Mouse (Mus musculus): ENCODE results near the gene Hoxd4. TPM values are rescaled to one million over a fixed set of nuclear protein-coding genes. Genes with fewer than 3 reads are reported as not detected.

Hoxd4 gene
- polyA plus RNA-seq, 1 experiment, result not detected

- no peak overlapping the region for H3K4me3 ChIP-seq
- H3K4me2 ChIP-seq (ENCODE audit: low read depth), result no peak overlapping the region
- no peak overlapping the region for H3ac ChIP-seq (ENCODE audit: control insufficient read depth, insufficient read length)
- no peaks in the 10 kb centered on the region for H3K36me3 ChIP-seq (ENCODE audit: control insufficient read depth, insufficient read depth)
- peaks cover 71% of the 10 kb centered on the region for H3K27me3 ChIP-seq (ENCODE audit: control insufficient read depth, insufficient read depth, insufficient read length)
- no peak for TF ChIP-seq POLR2A (IDR thresholded peaks at IDR 0.05; ENCODE audit: insufficient read length, low read depth)
- no peak for TF ChIP-seq TCF3 (IDR thresholded peaks at IDR 0.05; ENCODE audit: insufficient read length, low read depth)
- no peak for TF ChIP-seq MAX (IDR thresholded peaks at IDR 0.05; ENCODE audit: low read depth)
- no peaks in the 10 kb centered on the region for H3K79me2 ChIP-seq (ENCODE audit: control insufficient read depth, insufficient read depth)
Measured at GRCm38 (mm10) chr2:74737578-74738070, 25.9 kb downstream of the Hoxd4 start.

GRCm38 (mm10) chr2:74738623-74739475, 27.1 kb downstream of the Hoxd4 start:
- Histone ChIP-seq H3ac (ENCODE audit: control insufficient read depth, insufficient read length) (no peak overlapping the region), H3K27me3 (ENCODE audit: control insufficient read depth, insufficient read depth, insufficient read length) (peaks cover 61% of the 10 kb centered on the region), H3K36me3 (ENCODE audit: control insufficient read depth, insufficient read depth) (no peaks in the 10 kb centered on the region), H3K79me2 (ENCODE audit: control insufficient read depth, insufficient read depth) (no peaks in the 10 kb centered on the region), H3K4me2 (ENCODE audit: low read depth) (no peak overlapping the region), H3K4me3 (no peak overlapping the region)
- TF ChIP-seq POLR2AphosphoS2 (IDR thresholded peaks at IDR 0.05; ENCODE audit: insufficient read length, low read depth) (no peak), POLR2A (IDR thresholded peaks at IDR 0.05; ENCODE audit: insufficient read length, low read depth) (no peak), MYOG (IDR thresholded peaks at IDR 0.05; ENCODE audit: control insufficient read depth in 1 of 3, insufficient read depth in 1 of 3, insufficient read length in 2 of 3, low read depth in 2 of 3) (no peak), SRF (IDR thresholded peaks at IDR 0.05; ENCODE audit: control insufficient read depth, insufficient read length, low read depth) (no peak), TCF12 (IDR thresholded peaks at IDR 0.05; ENCODE audit: insufficient read depth, poor library complexity, severe bottlenecking) (no peak), TCF3 (IDR thresholded peaks at IDR 0.05; ENCODE audit: insufficient read length, low read depth) (no peak), E2F4 (IDR thresholded peaks at IDR 0.05; ENCODE audit: insufficient read depth) (no peak), USF1 (IDR thresholded peaks at IDR 0.05; ENCODE audit: low read depth) (no peak), REST (IDR thresholded peaks at IDR 0.05; ENCODE audit: insufficient read depth, insufficient read length) (no peak), CEBPB (IDR thresholded peaks at IDR 0.05; ENCODE audit: insufficient read depth, poor library complexity, severe bottlenecking) (no peak), MAX (IDR thresholded peaks at IDR 0.05; ENCODE audit: low read depth) (no peak), MYOD1 (IDR thresholded peaks at IDR 0.05; ENCODE audit: control insufficient read depth in 1 of 3, insufficient read length in 2 of 3, low read depth in 2 of 3) (no peak)

GRCm38 (mm10) chr2:74739476-74739800, 27.7 kb downstream of the Hoxd4 start:
- Histone ChIP-seq H3K4me2 (ENCODE audit: low read depth) (no peak overlapping the region), H3ac (ENCODE audit: control insufficient read depth, insufficient read length) (no peak overlapping the region), H3K79me2 (ENCODE audit: control insufficient read depth, insufficient read depth) (no peaks in the 10 kb centered on the region), H3K4me3 (no peak overlapping the region), H3K36me3 (ENCODE audit: control insufficient read depth, insufficient read depth) (no peaks in the 10 kb centered on the region), H3K27me3 (ENCODE audit: control insufficient read depth, insufficient read depth, insufficient read length) (peaks cover 55% of the 10 kb centered on the region)
- TF ChIP-seq MYOG (IDR thresholded peaks at IDR 0.05; ENCODE audit: control insufficient read depth in 1 of 3, insufficient read depth in 1 of 3, insufficient read length in 2 of 3, low read depth in 2 of 3), result no peak
- TF ChIP-seq USF1 (IDR thresholded peaks at IDR 0.05; ENCODE audit: low read depth), result no peak
- TF ChIP-seq SRF (IDR thresholded peaks at IDR 0.05; ENCODE audit: control insufficient read depth, insufficient read length, low read depth), result no peak
- no peak for TF ChIP-seq TCF3 (IDR thresholded peaks at IDR 0.05; ENCODE audit: insufficient read length, low read depth)
- TF ChIP-seq REST (IDR thresholded peaks at IDR 0.05; ENCODE audit: insufficient read depth, insufficient read length), result no peak
- TF ChIP-seq TCF12 (IDR thresholded peaks at IDR 0.05; ENCODE audit: insufficient read depth, poor library complexity, severe bottlenecking), result no peak

- no peaks in the 10 kb centered on the region for H3K36me3 ChIP-seq (ENCODE audit: control insufficient read depth, insufficient read depth)
- no peak overlapping the region for H3ac ChIP-seq (ENCODE audit: control insufficient read depth, insufficient read length)
- TF ChIP-seq TCF3 (IDR thresholded peaks at IDR 0.05; ENCODE audit: insufficient read length, low read depth), result no peak
- TF ChIP-seq REST (IDR thresholded peaks at IDR 0.05; ENCODE audit: insufficient read depth, insufficient read length), result no peak
- TF ChIP-seq SRF (IDR thresholded peaks at IDR 0.05; ENCODE audit: control insufficient read depth, insufficient read length, low read depth), result no peak
- TF ChIP-seq E2F4 (IDR thresholded peaks at IDR 0.05; ENCODE audit: insufficient read depth), result no peak
- TF ChIP-seq POLR2AphosphoS2 (IDR thresholded peaks at IDR 0.05; ENCODE audit: insufficient read length, low read depth), result no peak
- no peak for TF ChIP-seq MYOD1 (IDR thresholded peaks at IDR 0.05; ENCODE audit: control insufficient read depth in 1 of 3, insufficient read length in 2 of 3, low read depth in 2 of 3)
- TF ChIP-seq USF1 (IDR thresholded peaks at IDR 0.05; ENCODE audit: low read depth), result no peak
- TF ChIP-seq TCF12 (IDR thresholded peaks at IDR 0.05; ENCODE audit: insufficient read depth, poor library complexity, severe bottlenecking), result no peak
- TF ChIP-seq POLR2A (IDR thresholded peaks at IDR 0.05; ENCODE audit: insufficient read length, low read depth), result no peak
- TF ChIP-seq MAX (IDR thresholded peaks at IDR 0.05; ENCODE audit: low read depth), result no peak
- TF ChIP-seq CEBPB (IDR thresholded peaks at IDR 0.05; ENCODE audit: insufficient read depth, poor library complexity, severe bottlenecking), result no peak
- no peak for TF ChIP-seq MYOG (IDR thresholded peaks at IDR 0.05; ENCODE audit: control insufficient read depth in 1 of 3, insufficient read depth in 1 of 3, insufficient read length in 2 of 3, low read depth in 2 of 3)
- H3K4me3 ChIP-seq, result no peak overlapping the region
- peaks cover 51% of the 10 kb centered on the region for H3K27me3 ChIP-seq (ENCODE audit: control insufficient read depth, insufficient read depth, insufficient read length)
- H3K79me2 ChIP-seq (ENCODE audit: control insufficient read depth, insufficient read depth), result no peaks in the 10 kb centered on the region
- H3K4me2 ChIP-seq (ENCODE audit: low read depth), result no peak overlapping the region
Measured at GRCm38 (mm10) chr2:74739869-74740268, 28.1 kb downstream of the Hoxd4 start.

All from myocyte (in vitro differentiated cells).